Mouse (Mus musculus) erythroblast, embryonic 14.5 days (primary cell): ENCODE data around the gene Lrmda.

Experiments used
- GATA1 ChIP-seq: IDR thresholded peaks from 2 replicates; pipeline ENCODE4 v1.6.1; 2012; ENCODE audit warnings: low read length, inconsistent platforms, mixed read lengths
- TAL1 ChIP-seq: IDR thresholded peaks from 3 replicates; pipeline ENCODE4 v1.6.1; 2012; ENCODE audit warnings: low read length, inconsistent platforms, mixed read lengths

DNA sequence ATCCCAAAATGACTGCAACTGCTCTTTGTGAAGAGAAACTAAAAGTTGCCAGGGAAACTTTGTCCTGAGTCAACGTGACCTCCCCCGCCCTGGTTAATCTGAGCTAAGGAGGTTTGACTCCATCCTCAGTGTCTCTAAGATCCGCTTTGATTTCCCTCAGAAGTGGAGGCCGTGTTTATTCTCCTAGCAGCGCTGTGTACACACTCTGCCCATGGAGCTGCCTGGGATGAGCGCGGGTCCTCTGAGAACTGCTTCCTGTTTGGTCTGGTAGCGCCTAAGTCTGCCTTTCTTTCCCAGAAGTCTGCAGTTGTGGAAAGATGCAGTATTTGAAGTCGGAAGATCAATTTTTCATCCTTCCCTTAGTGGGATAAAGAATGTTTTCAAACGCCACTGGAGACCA is 268.7 kb downstream of the Lrmda start:
- no peak for TF ChIP-seq GATA1
- TF ChIP-seq TAL1 = no peak
